Mouse (Mus musculus): ENCODE measurements around the gene Ncbp1. TPM values are rescaled to one million over a fixed set of nuclear protein-coding genes. Genes with fewer than 3 reads are reported as not detected.

Gene Ncbp1
- 12.2 and 21.2 TPM in 2 replicates for polyA plus RNA-seq (2012)

GRCm38 (mm10) chr4:46138287-46139222 is at the start of gene Ncbp1, which contains the start of gene Tstd2:
Gene Ncbp1, plus strand, starts transcription at chr4:46138613.
Gene Tstd2, minus strand, starts transcription at chr4:46138694.

GRCm38 (mm10) chr4:46195781-46196487 is 57.5 kb downstream of the Ncbp1 start, which contains the start of gene Xpa:
Gene Xpa, minus strand, starts transcription at chr4:46196311.

Other genes starting within 250 kb of the Ncbp1 start
- gene Ccdc180, start 248.3 kb upstream of the Ncbp1 start, polyA plus RNA-seq (2012) = 0.06 and 0.11 TPM in 2 replicates
- 2.4 and 2.5 TPM in 2 replicates for gene Tdrd7, start 173.3 kb upstream of the Ncbp1 start, polyA plus RNA-seq (2012)
- gene Tmod1, start 99.7 kb upstream of the Ncbp1 start, polyA plus RNA-seq (2012) = 0.43 and 0.47 TPM in 2 replicates
- 14.2 and 15.4 TPM in 2 replicates for gene Tstd2, start 81 bp downstream of the Ncbp1 start, polyA plus RNA-seq (2012)
- 27.6 and 33.1 TPM in 2 replicates for gene Xpa, start 57.7 kb downstream of the Ncbp1 start, polyA plus RNA-seq (2012)
- 0.36 TPM in 1 of 2 replicates, not detected in the other for gene Foxe1, start 205.0 kb downstream of the Ncbp1 start, polyA plus RNA-seq (2012)

Data from megakaryocyte-erythroid progenitor cell, adult 5 weeks (primary cell).